Mouse (Mus musculus): ENCODE data around the gene Mafg.

GRCm38 (mm10) chr11:120608241-120609034 is 25.0 kb downstream of the Mafg start, which contains the start of gene Npb:
- TF ChIP-seq JUND (conservative IDR thresholded peaks at IDR 0.05; ENCODE audit: low read depth, low read length) (no peak), POLR2A (IDR thresholded peaks at IDR 0.05; ENCODE audit: low read depth, low read length) (no peak), CTCF (conservative IDR thresholded peaks at IDR 0.05 in 1 of 2, IDR thresholded peaks at IDR 0.05 in 1 of 2; ENCODE audit: low read depth in 2 of 2, low read length in 2 of 2) (no peak), ELF1 (IDR thresholded peaks at IDR 0.05; ENCODE audit: low read depth, low read length) (no peak), PAX5 (IDR thresholded peaks at IDR 0.05; ENCODE audit: low read length) (no peak), ZNF384 (IDR thresholded peaks at IDR 0.05; ENCODE audit: low read depth, low read length) (no peak), SMC3 (IDR thresholded peaks at IDR 0.05; ENCODE audit: low read depth, low read length) (no peak), EP300 (IDR thresholded peaks at IDR 0.05; ENCODE audit: low read length) (no peak), POLR2AphosphoS2 (IDR thresholded peaks at IDR 0.05; ENCODE audit: low read depth, low read length) (0 out of 2 replicates have a peak, but pooled peaks have one; percentile 63), ETS1 (conservative IDR thresholded peaks at IDR 0.05; ENCODE audit: low read depth, low read length) (no peak), SIN3A (IDR thresholded peaks at IDR 0.05; ENCODE audit: low read length) (no peak), CHD2 (IDR thresholded peaks at IDR 0.05; ENCODE audit: low read length) (no peak), ZC3H11A (IDR thresholded peaks at IDR 0.05; ENCODE audit: low read depth, low read length) (no peak)

All from CH12.LX (cell line).